Mouse (Mus musculus) liver, embryonic 14.5 days (tissue): ENCODE data around the gene Gab3.

ENCODE experiments used
- CTCF ChIP-seq: IDR thresholded peaks from 2 replicates; pipeline ENCODE4 v1.5.1; 2016; ENCODE audit warnings: antibody characterized with exemption, low read depth, control low read depth
- EP300 ChIP-seq: IDR thresholded peaks from 2 replicates; pipeline ENCODE4 v1.6.1; 2016; ENCODE audit warnings: antibody characterized with exemption, low read depth

DNA sequence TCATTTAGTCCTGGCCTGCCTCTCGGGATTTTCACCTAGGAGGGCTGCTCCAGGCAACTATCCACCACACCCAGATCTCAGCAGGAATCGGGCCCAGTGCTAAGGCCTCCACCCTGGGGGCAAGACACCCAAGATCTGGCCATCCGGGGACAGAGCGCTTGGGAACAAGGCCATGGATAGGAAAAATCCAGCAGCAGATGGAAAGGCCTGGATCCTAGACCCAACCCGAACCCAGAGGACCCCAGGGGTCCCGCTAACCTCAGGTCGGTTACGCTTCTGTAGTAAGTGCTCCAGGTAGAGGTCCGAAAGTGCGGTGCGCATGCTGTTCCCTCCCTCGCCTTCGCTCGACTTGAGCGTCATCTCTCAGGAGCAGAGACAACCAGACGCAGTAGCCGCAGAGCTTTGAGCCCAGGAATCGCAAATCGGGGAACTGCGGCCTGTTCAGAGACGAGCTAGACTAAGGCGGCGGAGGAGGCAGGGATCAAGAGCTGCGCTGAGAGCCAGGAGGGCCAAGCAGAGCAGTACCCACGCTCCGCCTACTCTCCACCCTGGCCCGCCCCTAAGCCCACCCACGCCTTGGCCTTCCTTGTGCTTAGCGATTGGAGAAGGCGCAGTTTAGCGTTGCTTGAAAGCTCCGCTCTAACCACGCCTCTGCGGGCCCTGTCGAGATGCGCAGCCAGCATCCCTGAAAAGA is 45.4 kb upstream of the Gab3 start, which contains the start of gene Mpp1:
- no peak for TF ChIP-seq CTCF
- TF ChIP-seq EP300: no peak
